14 mouse cellular contexts compared by ENCODE assay signal in genomic region chr6:115043657-115044500, GRCm38 (mm10). TPM values are rescaled to one million over a fixed set of nuclear protein-coding genes. Genes with fewer than 3 reads are reported as not detected.
DNase-seq lines count a peak whose midpoint lies in the region; ATAC-seq and TF ChIP-seq lines count a peak whose summit lies in the region.
"Had no signal": no experiment of that assay in that cellular context is flagged by ENCODE, and none has a peak within 500 bp of the region (broad histone marks: within the 10 kb centered on the region; RNA-seq: fewer than 3 reads in every experiment).

No protein-coding gene starts in this region.

- no peak for TF ChIP-seq CTCF in brain, embryonic 14.5 days (IDR thresholded peaks at IDR 0.05; ENCODE audit: borderline replicate concordance, extremely low read depth, insufficient read depth, insufficient read length)
- no peak for TF ChIP-seq CTCF in lung, adult 2 months (IDR thresholded peaks at IDR 0.05; ENCODE audit: insufficient read depth, low read length)
- no peak for TF ChIP-seq CTCF in liver, postnatal 0 days (IDR thresholded peaks at IDR 0.05; ENCODE audit: low read depth)

- DNase-seq in layer of hippocampus, adult 18-20 months (ENCODE audit: low spot score in 2 of 2): peak; percentile 68 to 70
- DNase-seq in layer of hippocampus, postnatal 25 days (ENCODE audit: extremely low spot score in 1 of 2, low spot score in 1 of 2): no peak
- DNase-seq in brain, embryonic 14.5 days (ENCODE audit: low read depth): peak; percentile 91
- DNase-seq in kidney, postnatal 36 days: no peak
- no peak for DNase-seq in lung, adult 2 months
- no peak for DNase-seq in liver, postnatal 0 days
- DNase-seq: adrenal gland, postnatal 14 days; kidney, adult 18-20 months; kidney, postnatal 4 days; liver had no signal

- no peaks in the 10 kb centered on the region for H3K36me3 ChIP-seq in forebrain, embryonic 16.5 days (ENCODE audit: control insufficient read depth, insufficient read depth)
- no peaks in the 10 kb centered on the region for H3K36me3 ChIP-seq in midbrain, embryonic 16.5 days (ENCODE audit: control insufficient read depth, insufficient read depth, low read length)
- no peaks in the 10 kb centered on the region for H3K36me3 ChIP-seq in liver, postnatal 0 days (replicated peaks; ENCODE audit: insufficient read depth, low read length)
- H3K36me3 ChIP-seq: lung, embryonic 15.5 days; neural tube, embryonic 12.5 days had no signal

- ATAC-seq in forebrain, embryonic 16.5 days: peak; percentile 90
- ATAC-seq in midbrain, embryonic 16.5 days: 0 out of 2 replicates have a peak, but pooled peaks have one; percentile 64
- ATAC-seq in liver, postnatal 0 days: no peak

- 0 out of 2 replicates have a peak overlapping the region, but pooled peaks have one; percentile 11 for H3K4me2 ChIP-seq in forebrain, embryonic 16.5 days (ENCODE audit: low read length)
- H3K4me2 ChIP-seq in midbrain, embryonic 16.5 days (ENCODE audit: low read length): no peak overlapping the region
- H3K4me2 ChIP-seq in liver, postnatal 0 days (ENCODE audit: low read depth, low read length): no peak overlapping the region
- H3K4me2 ChIP-seq: lung, embryonic 15.5 days; neural tube, embryonic 12.5 days had no signal

- TF ChIP-seq POLR2A in brain, embryonic 14.5 days (IDR thresholded peaks at IDR 0.05; ENCODE audit: borderline replicate concordance, extremely low read depth, insufficient read depth, insufficient read length, poor library complexity, severe bottlenecking): no peak
- TF ChIP-seq POLR2A in lung, adult 2 months (IDR thresholded peaks at IDR 0.05; ENCODE audit: borderline replicate concordance, extremely low read depth, low read depth, low read length): no peak

- no peaks in the 10 kb centered on the region for H3K27me3 ChIP-seq in forebrain, embryonic 16.5 days (replicated peaks; ENCODE audit: control insufficient read depth, insufficient read depth, low read length)
- H3K27me3 ChIP-seq in midbrain, embryonic 16.5 days (ENCODE audit: control insufficient read depth, insufficient read depth, low read depth, low read length): no peaks in the 10 kb centered on the region
- no peaks in the 10 kb centered on the region for H3K27me3 ChIP-seq in liver, postnatal 0 days (ENCODE audit: insufficient read depth, low read length)
- H3K27me3 ChIP-seq: lung, embryonic 15.5 days; neural tube, embryonic 12.5 days had no signal

- no peak for TF ChIP-seq EP300 in liver, postnatal 0 days (IDR thresholded peaks at IDR 0.05; ENCODE audit: low read depth)

- peak overlapping the region; percentile 87 for H3K27ac ChIP-seq in forebrain, embryonic 16.5 days (ENCODE audit: low read length)
- peak overlapping the region; percentile 54 for H3K27ac ChIP-seq in midbrain, embryonic 16.5 days (ENCODE audit: low read length)
- no peak overlapping the region for H3K27ac ChIP-seq in liver, postnatal 0 days (ENCODE audit: low read depth)
- H3K27ac ChIP-seq: lung, embryonic 15.5 days; neural tube, embryonic 12.5 days had no signal

- H3K9me3 ChIP-seq in forebrain, embryonic 16.5 days (ENCODE audit: control insufficient read depth, low read length): no peaks in the 10 kb centered on the region
- H3K9me3 ChIP-seq in midbrain, embryonic 16.5 days (replicated peaks; ENCODE audit: control insufficient read depth, low read length, poor library complexity, severe bottlenecking): no peaks in the 10 kb centered on the region
- no peaks in the 10 kb centered on the region for H3K9me3 ChIP-seq in liver, postnatal 0 days (ENCODE audit: low read length)
- H3K9me3 ChIP-seq: lung, embryonic 15.5 days; neural tube, embryonic 12.5 days had no signal

- no peak overlapping the region for H3K9ac ChIP-seq in forebrain, embryonic 16.5 days (replicated peaks; ENCODE audit: low read depth, low read length)
- 0 out of 2 replicates have a peak overlapping the region, but pooled peaks have one; percentile 30 for H3K9ac ChIP-seq in midbrain, embryonic 16.5 days (ENCODE audit: low read depth, low read length)
- no peak overlapping the region for H3K9ac ChIP-seq in liver, postnatal 0 days (replicated peaks)
- H3K9ac ChIP-seq: lung, embryonic 15.5 days; neural tube, embryonic 12.5 days had no signal

- H3K4me1 ChIP-seq in forebrain, embryonic 16.5 days (replicated peaks; ENCODE audit: control insufficient read depth, insufficient read depth, low read length): peaks cover 17% of the 10 kb centered on the region
- no peaks in the 10 kb centered on the region for H3K4me1 ChIP-seq in midbrain, embryonic 16.5 days (ENCODE audit: control insufficient read depth, insufficient read depth, low read length)
- no peaks in the 10 kb centered on the region for H3K4me1 ChIP-seq in lung, adult 2 months (ENCODE audit: control insufficient read depth, insufficient read depth, low read length)
- no peaks in the 10 kb centered on the region for H3K4me1 ChIP-seq in liver, postnatal 0 days (ENCODE audit: insufficient read depth)
- H3K4me1 ChIP-seq: neural tube, embryonic 12.5 days had no signal

- no peak overlapping the region for H3K4me3 ChIP-seq in forebrain, embryonic 16.5 days (replicated peaks; ENCODE audit: low read length)
- no peak overlapping the region for H3K4me3 ChIP-seq in midbrain, embryonic 16.5 days (ENCODE audit: low read depth, low read length)
- no peak overlapping the region for H3K4me3 ChIP-seq in lung, adult 2 months (replicated peaks; ENCODE audit: extremely low read depth, low read depth, low read length)
- no peak overlapping the region for H3K4me3 ChIP-seq in liver, postnatal 0 days (ENCODE audit: low read depth, low read length)
- H3K4me3 ChIP-seq: lung, embryonic 15.5 days; neural tube, embryonic 12.5 days had no signal

- WGBS in forebrain, embryonic 16.5 days: 39% methylated on average over 14 of the region's 14 CpGs
- 51% methylated on average over 14 of the region's 14 CpGs for WGBS in midbrain, embryonic 16.5 days
- WGBS in lung, adult 2 months: 75% methylated on average over 14 of the region's 14 CpGs
- WGBS in liver, postnatal 0 days (ENCODE audit: insufficient replicate concordance): 77% methylated on average over 14 of the region's 14 CpGs

RNA-seq across cellular contexts. Expression of gene Tamm41, which starts 6.2 kb away (rescaled TPM):
- 10 to 100 TPM; 17.2 to 18.5 TPM for total RNA-seq in layer of hippocampus, adult 18-20 months (2021)
- 10 to 100 TPM; 17.3 to 19.2 TPM for total RNA-seq in layer of hippocampus, postnatal 25 days (2021)
- 38.6 and 46.8 TPM in 2 replicates for polyA plus RNA-seq in brain, embryonic 14.5 days (2012; rRNA removed)
- 54.2 and 58.2 TPM in 2 replicates for polyA plus RNA-seq in forebrain, embryonic 16.5 days (2015; fragmentation: Nextera tagmentation; extraction: Ambion mirVana)
- 47.0 and 51.5 TPM in 2 replicates for polyA plus RNA-seq in midbrain, embryonic 16.5 days (2015; fragmentation: Nextera tagmentation; extraction: Ambion mirVana)
- polyA plus RNA-seq in lung, adult 2 months (2012; rRNA removed): 18.3 and 19.1 TPM in 2 replicates
- 15.1 and 18.4 TPM in 2 replicates for polyA plus RNA-seq in liver, postnatal 0 days (2015; fragmentation: Nextera tagmentation; extraction: Ambion mirVana)

Comparison
In these comparisons a context has a peak if more than half of its experiments do, and no peak if none do; other contexts are left out.
1. DNase-seq: peak in layer of hippocampus, adult 18-20 months (2 of 2) and brain, embryonic 14.5 days (single experiment); none in layer of hippocampus, postnatal 25 days (0 of 2), kidney, postnatal 36 days (0 of 2), lung, adult 2 months (single experiment) and liver, postnatal 0 days (single experiment).